Mouse (Mus musculus) kidney, adult 2 months (tissue): ENCODE results near the gene Prkag2. TPM values are rescaled to one million over a fixed set of nuclear protein-coding genes. Genes with fewer than 3 reads are reported as not detected.

Experiments used
- DNase-seq: peaks from one replicate; pipeline ENCODE4 v3.0.0; 2021
- H3K27ac ChIP-seq: fragments of 200-500 bp; 2 replicates; pipeline ENCODE4 v1.5.1; 2012; ENCODE audit warnings: low read depth, low read length, control low read depth, inconsistent platforms; ENCODE audit not compliant: insufficient read depth
- H3K27me3 ChIP-seq: fragments of 200-500 bp; replicated peaks from 2 replicates; pipeline ENCODE4 v1.6.1; 2012; ENCODE audit warnings: mild to moderate bottlenecking, moderate library complexity, low read length, inconsistent platforms; ENCODE audit not compliant: control insufficient read depth, insufficient read depth
- H3K36me3 ChIP-seq: fragments of 200-500 bp; 2 replicates; pipeline ENCODE4 v1.6.1; 2012; ENCODE audit warnings: mild to moderate bottlenecking, moderate library complexity, low read length, inconsistent platforms; ENCODE audit not compliant: control insufficient read depth, insufficient read depth
- H3K4me1 ChIP-seq: fragments of 200-500 bp; 2 replicates; pipeline ENCODE4 v1.6.1; 2011; ENCODE audit warnings: low read length; ENCODE audit not compliant: control insufficient read depth, insufficient read depth
- H3K4me3 ChIP-seq: fragments of 200-500 bp; 2 replicates; pipeline ENCODE4 v1.5.1; 2011; ENCODE audit warnings: mild to moderate bottlenecking, low read depth, low read length, control low read depth; ENCODE audit not compliant: insufficient read depth
- CTCF ChIP-seq: fragments of 200-500 bp; conservative IDR thresholded peaks from 2 replicates; pipeline ENCODE4 v1.5.1; 2011; ENCODE audit warnings: low read depth, mild to moderate bottlenecking, control low read depth, low read length, moderate library complexity, mixed read lengths; ENCODE audit not compliant: insufficient read depth, insufficient read length
- POLR2A ChIP-seq: fragments of 200-500 bp; IDR thresholded peaks from one replicate; pipeline ENCODE4 v1.6.1; 2011; ENCODE audit warnings: low read depth, low read length, control low read depth
- WGBS: fragments of 180-500 bp; shearing (Covaris S2); methylation state at CpG from one replicate; pipeline ENCODE4 v1.1.7; 2018; 5-methylcytosine and 5-hydroxymethylcytosine counted together
- polyA plus RNA-seq: library from polyadenylated mRNA; depleted of rRNA; stranded (reverse); fragments of >200 nt; gene quantifications from 2 replicates; pipeline ENCODE4 v1.2.3, GENCODE M21; 2012; rRNA removed

Prkag2 gene
- polyA plus RNA-seq, 1 experiment: 36.8 TPM

DNA sequence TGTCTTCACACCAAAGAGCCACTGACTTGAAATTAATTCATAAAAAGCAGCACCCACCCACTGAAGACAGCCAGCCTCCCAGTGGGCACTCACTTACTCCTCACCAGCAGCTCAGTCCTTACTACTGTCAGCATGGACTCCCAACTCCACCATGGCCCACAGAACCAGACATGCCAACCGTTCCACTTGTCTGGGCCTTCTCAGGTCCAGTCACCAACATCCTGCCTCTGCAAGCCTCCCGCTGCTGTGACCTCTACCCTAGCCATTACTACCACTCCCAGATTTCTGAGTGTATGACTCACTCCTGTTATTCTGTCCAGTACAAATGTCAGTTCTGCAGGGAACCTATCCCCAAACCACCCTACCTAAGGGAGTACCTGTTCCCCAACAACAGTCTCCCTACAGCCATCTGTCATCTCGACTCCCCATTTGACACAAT lies 279.0 kb downstream of the Prkag2 start:
- H3K36me3 ChIP-seq: no peaks in the 10 kb centered on the region
- peaks cover 14% of the 10 kb centered on the region; the same call in 1 of the 2 replicates for H3K4me1 ChIP-seq
- TF ChIP-seq POLR2A: no peak
- no peak for TF ChIP-seq CTCF
- H3K4me3 ChIP-seq: no peak overlapping the region
- H3K27ac ChIP-seq: no peak overlapping the region
- DNase-seq: no peak
- 49% methylated on average over 3 of the region's 3 CpGs for WGBS
- H3K27me3 ChIP-seq: no peaks in the 10 kb centered on the region

DNA sequence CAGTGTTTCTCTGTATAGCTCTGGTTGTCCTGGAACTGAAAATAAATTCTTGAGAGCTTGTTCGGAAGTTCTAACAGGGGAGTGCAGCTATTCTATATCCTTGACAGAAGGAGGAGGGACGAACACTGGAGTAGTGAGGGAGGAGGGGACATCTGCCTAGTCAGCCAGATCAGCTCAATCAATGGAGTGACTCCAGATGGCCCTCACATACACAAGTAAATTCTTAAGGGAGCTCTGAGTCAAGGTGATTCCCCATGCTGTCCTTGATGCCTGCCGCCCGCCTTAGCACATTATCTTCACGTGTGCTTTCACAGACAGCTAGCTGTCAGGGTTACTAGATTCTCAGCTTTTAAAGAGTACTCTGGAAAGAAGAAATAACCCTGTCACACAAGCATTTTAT lies 279.8 kb downstream of the Prkag2 start:
- Histone ChIP-seq H3K4me3 (no peak overlapping the region), H3K27ac (no peak overlapping the region), H3K4me1 (peaks cover 8% of the 10 kb centered on the region; the same call in 1 of the 2 replicates), H3K36me3 (no peaks in the 10 kb centered on the region), H3K27me3 (no peaks in the 10 kb centered on the region)
- no peak for DNase-seq
- WGBS: 71% methylated on average over 5 of the region's 5 CpGs
- TF ChIP-seq CTCF (no peak), POLR2A (no peak)

DNA sequence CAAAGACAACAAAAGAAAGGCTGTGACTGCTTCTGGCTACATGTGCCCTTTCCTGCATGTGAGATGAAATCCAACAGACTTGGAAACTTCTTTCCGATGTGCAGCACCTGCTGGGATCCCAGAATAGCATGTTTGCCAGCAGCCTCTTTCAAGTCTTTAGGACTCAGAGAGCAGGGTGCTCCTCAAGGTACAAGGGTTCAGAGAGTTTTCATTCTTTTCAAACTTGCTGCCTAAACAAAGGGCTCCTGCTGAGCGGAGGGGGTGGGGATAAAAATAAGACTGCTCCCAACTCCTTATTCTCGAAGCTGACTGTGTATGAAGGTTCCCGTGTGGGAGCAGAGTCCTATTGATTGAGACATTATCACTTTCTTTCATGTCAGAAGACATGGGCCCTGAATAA lies 283.3 kb downstream of the Prkag2 start:
- no peak for DNase-seq
- 70% methylated on average over 4 of the region's 4 CpGs for WGBS
- Histone ChIP-seq H3K27me3 (no peaks in the 10 kb centered on the region), H3K4me3 (no peak overlapping the region), H3K4me1 (0 out of 2 replicates have a peak, but pooled peaks cover 7% of the 10 kb centered on the region), H3K27ac (no peak overlapping the region), H3K36me3 (peaks cover 2% of the 10 kb centered on the region; the same call in 1 of the 2 replicates)
- TF ChIP-seq CTCF (no peak), POLR2A (no peak)

DNA sequence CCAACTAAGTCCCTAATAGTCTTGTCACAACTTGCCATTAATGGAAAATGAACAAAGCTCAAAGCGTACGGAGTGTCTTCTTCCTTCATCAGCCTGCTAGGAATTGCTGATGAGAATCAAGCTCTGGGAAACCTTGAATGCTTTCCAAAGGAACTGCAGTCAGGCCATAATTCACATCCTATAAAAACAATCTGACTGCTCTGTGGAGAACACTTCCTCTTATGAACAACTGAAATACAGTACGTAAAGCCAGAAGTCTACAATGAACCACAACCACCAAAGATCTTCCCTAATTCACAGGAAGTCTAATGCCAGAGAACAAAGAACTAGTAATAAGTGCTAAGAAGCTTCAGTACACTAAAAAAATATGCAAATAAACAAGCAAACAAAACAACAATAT lies 286.5 kb downstream of the Prkag2 start:
- Histone ChIP-seq H3K4me3 (no peak overlapping the region), H3K27ac (peak overlapping the region; percentile 39), H3K36me3 (peaks cover 2% of the 10 kb centered on the region; the same call in 1 of the 2 replicates), H3K4me1 (0 out of 2 replicates have a peak, but pooled peaks cover 4% of the 10 kb centered on the region), H3K27me3 (no peaks in the 10 kb centered on the region)
- peak; percentile 56 for DNase-seq
- WGBS: 49% methylated on average over 3 of the region's 3 CpGs
- TF ChIP-seq CTCF: no peak
- TF ChIP-seq POLR2A: no peak

DNA sequence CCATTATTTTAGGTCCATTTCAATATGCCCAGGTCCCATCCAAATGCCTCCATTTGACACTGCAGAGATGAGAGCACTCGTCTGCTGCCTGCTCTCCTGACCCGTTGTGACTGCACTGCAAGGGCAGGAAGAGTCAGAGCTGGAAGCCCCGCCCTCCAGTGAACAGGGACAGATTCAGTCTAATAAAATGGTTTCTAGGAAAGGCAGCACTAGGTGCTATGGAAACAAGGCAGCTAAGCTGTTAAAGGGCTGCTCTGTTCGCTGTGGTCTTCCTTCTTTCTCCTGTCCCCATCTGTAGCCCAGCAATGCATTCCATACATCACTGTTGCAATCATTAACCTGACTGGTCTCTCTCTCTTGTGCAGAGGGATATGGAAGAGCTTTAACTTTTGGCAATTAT lies 287.4 kb downstream of the Prkag2 start:
- DNase-seq: peak; percentile 28
- H3K4me3 ChIP-seq: no peak overlapping the region
- H3K4me1 ChIP-seq: 0 out of 2 replicates have a peak, but pooled peaks cover 4% of the 10 kb centered on the region
- H3K27me3 ChIP-seq: no peaks in the 10 kb centered on the region
- no peak overlapping the region for H3K27ac ChIP-seq
- TF ChIP-seq POLR2A (no peak), CTCF (no peak)
- peaks cover 2% of the 10 kb centered on the region; the same call in 1 of the 2 replicates for H3K36me3 ChIP-seq
- WGBS: 38% methylated on average over 4 of the region's 4 CpGs

Other genes starting within 250 kb of the Prkag2 start
- gene Galntl5, start 80.8 kb upstream of the Prkag2 start, polyA plus RNA-seq: 0.05 and 0.06 TPM in 2 replicates
- 387 and 392 TPM in 2 replicates for gene Galnt11, start 121.3 kb upstream of the Prkag2 start, polyA plus RNA-seq
- not detected in 2 replicates for gene E130116L18Rik, start 122.5 kb upstream of the Prkag2 start, polyA plus RNA-seq